ENCODE assay signal across 7 mouse cellular contexts in the genomic region with DNA sequence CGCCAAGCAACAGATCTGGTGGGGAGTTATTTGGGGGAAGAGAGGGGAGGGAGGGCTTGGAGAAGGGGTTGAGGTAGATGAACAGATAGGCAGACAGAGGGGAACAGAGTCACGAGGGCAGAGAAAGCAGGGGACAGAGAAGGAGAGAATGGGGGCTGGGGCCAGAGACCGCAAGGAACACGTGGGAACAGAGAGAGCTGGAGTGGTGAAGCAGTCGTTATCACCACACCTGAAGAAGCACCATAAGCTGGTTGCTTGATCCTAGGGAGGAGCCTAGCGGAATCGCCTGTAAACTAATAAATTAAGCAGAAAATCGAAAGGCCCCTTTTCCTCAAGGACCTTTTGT. TPM values are rescaled to one million over a fixed set of nuclear protein-coding genes. Genes with fewer than 3 reads are reported as not detected.
DNase-seq lines count a peak whose midpoint lies in the region; ATAC-seq and TF ChIP-seq lines count a peak whose summit lies in the region.

No protein-coding gene starts in this region.

- peak overlapping the region; percentile 94 for H3K4me2 ChIP-seq in forebrain, embryonic 15.5 days (replicated peaks)
- peak overlapping the region; percentile 92 for H3K4me2 ChIP-seq in liver, embryonic 15.5 days

- peak; percentile 33 for ATAC-seq in CD4-positive, CD25-positive, alpha-beta regulatory T cell, adult 4 months
- peak; percentile 23 for ATAC-seq in forebrain, embryonic 15.5 days (replicated peaks)
- ATAC-seq in liver, embryonic 15.5 days (ENCODE audit: insufficient read depth), result peak; percentile 9

- no peaks in the 10 kb centered on the region for H3K27me3 ChIP-seq in C2C12 (ENCODE audit: control insufficient read depth, insufficient read depth, insufficient read length)
- no peaks in the 10 kb centered on the region for H3K27me3 ChIP-seq in forebrain, embryonic 15.5 days
- no peaks in the 10 kb centered on the region for H3K27me3 ChIP-seq in liver, embryonic 15.5 days

- no peaks in the 10 kb centered on the region for H3K79me2 ChIP-seq in C2C12 (ENCODE audit: control insufficient read depth, insufficient read depth)

- H3K4me1 ChIP-seq in forebrain, embryonic 15.5 days, result peaks cover 18% of the 10 kb centered on the region
- peaks cover 26% of the 10 kb centered on the region for H3K4me1 ChIP-seq in liver, embryonic 15.5 days (replicated peaks)

- H3ac ChIP-seq in C2C12 (ENCODE audit: control insufficient read depth, insufficient read length, low read depth), result peak overlapping the region; percentile 19

- H3K27ac ChIP-seq in forebrain, embryonic 15.5 days (replicated peaks), result peak overlapping the region; percentile 87
- peak overlapping the region; percentile 99 for H3K27ac ChIP-seq in liver, embryonic 15.5 days (replicated peaks)

- H3K9ac ChIP-seq in forebrain, embryonic 15.5 days (replicated peaks), result peak overlapping the region; percentile 42
- peak overlapping the region; percentile 72 for H3K9ac ChIP-seq in liver, embryonic 15.5 days

- peak; percentile 53 for DNase-seq in testis, postnatal 10 days (ENCODE audit: low spot score)
- DNase-seq in embryo, embryonic 10.5 days (ENCODE audit: low spot score), result no peak
- no peak for DNase-seq in kidney, adult 11 months

- H3K36me3 ChIP-seq in C2C12 (ENCODE audit: control insufficient read depth, insufficient read depth), result no peaks in the 10 kb centered on the region
- no peaks in the 10 kb centered on the region for H3K36me3 ChIP-seq in forebrain, embryonic 15.5 days
- no peaks in the 10 kb centered on the region for H3K36me3 ChIP-seq in liver, embryonic 15.5 days (replicated peaks)

- H3K9me3 ChIP-seq in forebrain, embryonic 15.5 days, result no peaks in the 10 kb centered on the region
- no peaks in the 10 kb centered on the region for H3K9me3 ChIP-seq in liver, embryonic 15.5 days (replicated peaks)

- H3K4me3 ChIP-seq in C2C12 (ENCODE audit: insufficient read depth, poor library complexity, severe bottlenecking), result peak overlapping the region; percentile 25
- H3K4me3 ChIP-seq in forebrain, embryonic 15.5 days, result peak overlapping the region; percentile 57
- H3K4me3 ChIP-seq in liver, embryonic 15.5 days (replicated peaks), result peak overlapping the region; percentile 66

- 4% methylated on average over 8 of the region's 8 CpGs for WGBS in forebrain, embryonic 15.5 days
- 4% methylated on average over 8 of the region's 8 CpGs for WGBS in liver, embryonic 15.5 days (ENCODE audit: insufficient replicate concordance)

- H3K79me3 ChIP-seq in C2C12 (ENCODE audit: low read depth), result no peaks in the 10 kb centered on the region

- TF ChIP-seq CTCF in C2C12 (IDR thresholded peaks at IDR 0.05; ENCODE audit: control insufficient read depth, insufficient read depth, insufficient read length), result no peak

TF ChIP-seq in C2C12, 6 proteins besides CTCF, POLR2A, EP300 and RAD21:
- TF ChIP-seq FOSL1 (IDR thresholded peaks at IDR 0.05; ENCODE audit: insufficient read depth, low read length, poor library complexity, severe bottlenecking) (no peak), USF1 (IDR thresholded peaks at IDR 0.05; ENCODE audit: low read depth) (no peak), MYOD1 (IDR thresholded peaks at IDR 0.05; ENCODE audit: control insufficient read depth, insufficient read length, low read depth) (no peak), MAX (IDR thresholded peaks at IDR 0.05) (no peak), MYOG (IDR thresholded peaks at IDR 0.05; ENCODE audit: control insufficient read depth, extremely low read depth, insufficient read length) (no peak), CEBPB (IDR thresholded peaks at IDR 0.05; ENCODE audit: low read depth) (no peak)

RNA-seq across cellular contexts. Expression of gene Rdm1, which starts 0.4 kb away (rescaled TPM):
- 9.5 TPM for polyA plus RNA-seq in C2C12 (2012; fragmentation: generic; extraction: Trizol)
- 10 to 100 TPM; 86.2 to 93.4 TPM for polyA plus RNA-seq in CD4-positive, CD25-positive, alpha-beta regulatory T cell, adult 4 months (2017; shearing (Covaris generic))
- polyA plus RNA-seq in forebrain, embryonic 15.5 days (2015; fragmentation: Nextera tagmentation; extraction: Ambion mirVana), result 31.0 and 34.6 TPM in 2 replicates
- 10.7 and 12.1 TPM in 2 replicates for polyA plus RNA-seq in liver, embryonic 15.5 days (2015; fragmentation: Nextera tagmentation; extraction: Ambion mirVana)

RNA-seq across cellular contexts. Expression of gene Gm11634, which starts 27.6 kb away (rescaled TPM):
- polyA plus RNA-seq in C2C12 (2012; fragmentation: generic; extraction: Trizol), result not detected
- polyA plus RNA-seq in CD4-positive, CD25-positive, alpha-beta regulatory T cell, adult 4 months (2017; shearing (Covaris generic)), result not detected
- polyA plus RNA-seq in forebrain, embryonic 15.5 days (2015; fragmentation: Nextera tagmentation; extraction: Ambion mirVana), result not detected in 2 replicates
- 0.16 TPM in 1 of 2 replicates, not detected in the other for polyA plus RNA-seq in liver, embryonic 15.5 days (2015; fragmentation: Nextera tagmentation; extraction: Ambion mirVana)

RNA-seq across cellular contexts. Expression of gene Arl4d, which starts 38.7 kb away (rescaled TPM):
- polyA plus RNA-seq in C2C12 (2012; fragmentation: generic; extraction: Trizol), result 2.5 TPM
- polyA plus RNA-seq in CD4-positive, CD25-positive, alpha-beta regulatory T cell, adult 4 months (2017; shearing (Covaris generic)), result not detected
- polyA plus RNA-seq in forebrain, embryonic 15.5 days (2015; fragmentation: Nextera tagmentation; extraction: Ambion mirVana), result 45.8 TPM in 2 replicates
- 0.82 and 0.94 TPM in 2 replicates for polyA plus RNA-seq in liver, embryonic 15.5 days (2015; fragmentation: Nextera tagmentation; extraction: Ambion mirVana)

RNA-seq across cellular contexts. Expression of gene Tmem106a, which starts 44.6 kb away (rescaled TPM):
- polyA plus RNA-seq in C2C12 (2012; fragmentation: generic; extraction: Trizol), result 1.0 TPM
- polyA plus RNA-seq in CD4-positive, CD25-positive, alpha-beta regulatory T cell, adult 4 months (2017; shearing (Covaris generic)), result 10 to 100 TPM; 10.8 to 15.2 TPM
- 2.0 and 2.3 TPM in 2 replicates for polyA plus RNA-seq in forebrain, embryonic 15.5 days (2015; fragmentation: Nextera tagmentation; extraction: Ambion mirVana)
- polyA plus RNA-seq in liver, embryonic 15.5 days (2015; fragmentation: Nextera tagmentation; extraction: Ambion mirVana), result 7.7 and 7.8 TPM in 2 replicates

Comparison
In these comparisons a context has a peak if more than half of its experiments do, and no peak if none do; other contexts are left out.
1. RNA of gene Arl4d, which starts 38.7 kb away (polyA plus RNA-seq): 45.8 TPM in forebrain, embryonic 15.5 days; 2.5 TPM in C2C12 (single experiment), 0.82 to 0.94 TPM in liver, embryonic 15.5 days and not detected in CD4-positive, CD25-positive, alpha-beta regulatory T cell, adult 4 months; every median in the first group is over 10 times any median in the second.
2. Peak in every context shown above with its lines, with median percentiles within 50 percentile points of each other: H3K4me3 ChIP-seq and ATAC-seq.